Mouse (Mus musculus) embryo, embryonic 11 days (tissue): ENCODE results near the gene Kcnh2.
A peak's percentile ranks its signal among the peaks of the same experiment; 100 is the strongest.
"Not testable (repeated sequence)": the region's sequence is repeated elsewhere in the genome, so short reads cannot be mapped to it uniquely, and the experiment has no call there.

Experiments used
- DNase-seq: peaks from one replicate; pipeline ENCODE4 v3.0.0-alpha.2; 2015

Gene Kcnh2

DNA sequence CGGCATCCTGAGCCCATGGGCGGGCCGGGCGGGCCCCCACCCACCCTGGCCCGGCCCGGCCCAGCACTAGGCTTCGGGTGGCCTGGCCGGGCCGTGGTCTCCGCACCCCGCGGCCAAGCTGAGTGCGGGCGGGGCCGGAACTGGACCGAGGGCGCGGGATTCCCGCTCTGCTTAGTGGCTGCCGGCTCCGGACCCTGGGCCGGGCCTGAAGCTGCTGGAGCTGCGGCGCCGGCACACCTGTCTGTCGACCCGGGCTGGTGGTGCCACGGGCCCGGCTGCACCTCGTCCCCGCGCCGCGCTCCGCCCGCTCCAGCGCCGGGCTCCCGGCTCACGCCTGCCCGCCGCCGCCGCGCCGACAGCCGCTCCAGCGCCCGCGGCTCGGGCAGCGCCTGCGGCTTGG lies at the start of gene Kcnh2:
TSS of gene Kcnh2 (minus strand) at position 327 of the 400 bp plus-strand sequence.
- DNase-seq, result no peak

DNA sequence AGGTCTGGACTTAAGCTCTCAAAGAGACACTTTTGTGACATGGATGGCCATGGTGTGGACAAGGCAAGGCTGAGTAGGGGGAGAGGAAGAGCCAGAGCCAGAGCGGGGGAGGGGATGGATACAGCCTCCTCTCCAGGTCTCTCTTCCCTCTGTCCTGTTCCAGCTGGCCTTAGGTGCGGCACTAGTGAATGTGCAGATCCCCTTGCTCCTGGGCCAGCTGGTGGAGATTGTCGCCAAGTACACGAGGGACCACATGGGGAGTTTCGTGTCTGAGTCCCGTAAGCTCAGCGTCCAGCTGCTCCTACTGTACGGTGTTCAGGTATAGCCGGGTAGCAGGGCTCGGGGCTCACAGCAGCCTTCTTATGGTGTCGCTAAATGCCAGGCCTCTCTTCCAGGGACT lies 49.0 kb upstream of the Kcnh2 start:
- no peak for DNase-seq

DNA sequence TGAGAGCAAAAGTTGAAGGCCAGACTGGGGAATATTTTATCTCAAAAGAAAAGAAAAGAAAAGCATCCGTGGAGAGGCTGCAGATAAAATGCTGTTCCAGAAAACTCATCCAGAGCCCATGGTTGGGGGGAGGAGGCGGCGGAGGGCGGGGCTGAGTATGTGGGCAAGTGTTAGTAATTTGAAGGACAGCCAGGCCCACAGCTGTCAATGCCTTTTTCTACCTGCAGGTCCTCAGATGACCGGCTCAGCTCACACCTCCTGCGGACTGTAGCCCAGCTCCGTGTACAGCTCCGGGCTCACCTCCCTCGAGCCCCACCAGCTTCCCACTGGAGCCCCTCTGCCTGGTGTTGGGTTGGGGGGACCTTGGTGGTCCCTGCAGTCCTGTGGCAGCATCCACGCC lies 48.3 kb upstream of the Kcnh2 start:
- no peak for DNase-seq

DNA sequence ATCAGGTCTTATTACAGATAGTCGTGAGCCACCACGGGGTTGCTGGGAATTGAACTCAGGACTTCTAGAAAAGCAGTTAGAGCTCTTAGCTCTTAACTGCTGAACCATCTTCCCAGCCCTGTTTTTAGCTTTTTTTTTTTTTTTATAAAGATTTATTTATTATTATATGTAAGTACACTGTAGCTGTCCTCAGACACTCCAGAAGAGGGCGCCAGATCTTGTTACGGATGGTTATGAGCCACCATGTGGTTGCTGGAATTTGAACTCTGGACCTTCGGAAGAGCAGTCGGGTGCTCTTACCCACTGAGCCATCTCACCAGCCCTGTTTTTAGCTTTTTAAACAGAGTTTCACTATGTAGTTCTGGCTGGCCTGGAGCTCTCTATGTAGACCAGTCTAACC lies 44.9 kb upstream of the Kcnh2 start:
- DNase-seq, result not testable (repeated sequence)

DNA sequence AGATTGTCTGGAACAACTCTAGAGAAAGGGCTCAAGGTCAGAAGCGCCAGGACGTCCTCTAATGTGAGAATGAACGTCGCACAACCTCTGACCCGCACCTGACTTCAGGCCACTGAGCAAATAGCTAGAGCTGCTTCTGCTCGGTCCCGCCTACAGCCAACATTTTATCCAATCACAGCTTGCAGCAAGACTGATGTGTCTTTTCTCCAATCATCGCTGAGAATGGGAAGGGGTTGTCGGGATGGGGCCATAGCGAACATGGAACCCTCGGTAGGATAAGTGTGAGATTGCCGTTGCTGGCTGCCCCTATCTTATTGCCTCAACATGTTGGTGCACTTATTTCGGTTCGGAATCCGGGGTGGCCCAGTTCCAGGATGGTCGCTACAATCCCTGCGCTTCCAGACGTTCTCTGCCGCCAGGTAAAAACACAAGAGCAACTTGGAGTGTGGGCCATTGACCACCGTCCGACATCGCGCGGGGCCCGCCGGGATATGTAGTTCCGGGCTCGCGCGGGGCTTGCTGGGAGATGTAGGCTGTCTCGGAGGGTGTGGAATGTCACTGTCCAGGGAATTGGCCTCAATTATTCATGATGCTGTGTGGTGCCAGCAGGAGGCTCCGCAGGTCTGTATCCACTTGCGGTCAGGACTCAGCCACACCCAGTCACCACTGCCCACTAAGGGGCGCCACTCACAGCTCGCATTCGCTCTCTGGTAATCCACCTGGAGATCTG lies 42.9 kb upstream of the Kcnh2 start:
- DNase-seq, result peak; percentile 96

DNA sequence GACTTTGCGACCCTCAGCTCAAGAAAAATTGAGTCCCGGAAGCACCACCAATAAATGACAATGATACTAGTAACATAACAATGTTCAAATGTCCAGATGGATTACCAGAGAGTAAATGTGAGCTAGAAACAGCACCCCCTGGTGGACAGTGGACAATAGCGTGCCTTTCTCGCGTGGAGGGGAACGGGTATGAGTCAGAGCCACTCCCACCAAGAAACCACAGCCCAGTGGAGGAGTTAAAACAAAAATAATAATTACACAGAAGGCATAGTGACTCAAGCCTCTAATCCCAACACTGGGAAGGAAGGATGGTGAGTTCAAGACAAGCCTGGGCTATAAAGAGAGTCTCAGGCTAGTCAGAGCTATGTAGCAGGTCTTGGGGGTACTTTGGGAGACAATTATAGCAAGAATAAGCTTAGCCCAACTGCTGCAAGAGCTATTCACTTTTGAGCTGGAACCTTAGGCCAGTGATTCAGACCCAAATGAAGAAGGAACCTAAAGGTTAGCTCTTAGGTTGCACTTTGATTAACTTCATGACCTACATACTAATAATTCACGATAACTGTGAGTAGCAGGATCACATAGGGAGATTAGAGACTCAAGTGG lies 42.1 kb upstream of the Kcnh2 start, which contains the start of gene Abcb8:
TSS of gene Abcb8 (plus strand) at position 272 of the 606 bp plus-strand sequence.
- DNase-seq, result peak; percentile 89

DNA sequence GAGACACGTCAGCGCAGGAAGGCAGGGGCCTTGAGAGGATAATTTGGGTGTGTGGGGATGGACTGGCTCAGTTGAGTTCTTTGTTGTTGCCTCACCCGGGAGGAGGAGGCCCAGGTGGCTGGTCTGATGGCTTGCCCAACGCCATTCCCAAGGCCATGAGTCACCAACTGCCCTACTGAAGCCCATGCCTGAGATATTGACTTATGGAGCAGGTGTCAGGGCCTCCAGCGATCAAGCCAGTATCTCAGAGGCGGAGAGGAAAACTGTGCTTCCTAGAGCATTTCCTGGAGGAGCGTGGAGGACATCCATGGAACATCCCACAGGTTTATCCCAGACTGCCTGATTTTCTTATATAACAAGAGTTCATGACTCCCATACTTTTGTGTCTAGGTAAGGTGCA lies 41.3 kb upstream of the Kcnh2 start:
- DNase-seq, result no peak

DNA sequence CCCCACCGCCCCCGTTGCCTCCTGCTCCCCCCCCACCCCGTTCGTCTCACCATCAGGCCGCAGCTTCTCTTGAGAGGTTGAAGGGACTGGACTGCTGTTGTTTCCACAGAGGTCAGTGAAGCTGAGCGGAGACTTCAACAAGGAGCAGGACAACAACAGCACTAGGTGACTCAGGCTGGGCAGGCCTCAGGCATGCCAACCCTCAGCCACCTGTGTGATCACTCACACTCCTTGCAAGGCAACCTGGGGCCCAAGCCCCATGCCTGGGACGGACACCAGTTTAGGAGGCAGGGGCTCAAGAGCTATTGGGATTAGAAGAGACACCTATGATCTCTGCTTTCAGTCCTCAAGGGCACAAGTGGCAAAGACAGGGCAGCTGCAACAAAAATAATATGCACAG lies 40.5 kb upstream of the Kcnh2 start, which contains the start of gene Atg9b:
TSS of gene Atg9b (minus strand) at position 280 of the 400 bp plus-strand sequence.
- DNase-seq, result no peak

DNA sequence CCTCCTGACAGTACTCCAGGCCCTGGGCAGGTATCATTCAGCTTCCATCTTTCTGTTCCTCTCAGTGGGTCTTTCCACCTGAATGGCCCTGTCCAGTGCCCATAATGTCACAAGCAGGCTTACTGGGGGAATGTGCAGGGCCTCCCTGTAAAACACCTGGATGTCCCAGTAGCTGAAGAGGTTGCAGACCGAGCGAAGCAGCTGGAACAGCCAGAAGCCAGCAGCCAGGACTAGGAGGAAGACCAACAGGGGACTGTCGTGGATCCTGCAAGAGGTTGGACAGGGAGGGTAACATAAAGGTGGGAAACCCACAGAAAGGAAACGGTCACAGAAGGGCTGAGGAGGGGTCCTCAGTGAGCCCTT lies 38.2 kb upstream of the Kcnh2 start:
- no peak for DNase-seq

DNA sequence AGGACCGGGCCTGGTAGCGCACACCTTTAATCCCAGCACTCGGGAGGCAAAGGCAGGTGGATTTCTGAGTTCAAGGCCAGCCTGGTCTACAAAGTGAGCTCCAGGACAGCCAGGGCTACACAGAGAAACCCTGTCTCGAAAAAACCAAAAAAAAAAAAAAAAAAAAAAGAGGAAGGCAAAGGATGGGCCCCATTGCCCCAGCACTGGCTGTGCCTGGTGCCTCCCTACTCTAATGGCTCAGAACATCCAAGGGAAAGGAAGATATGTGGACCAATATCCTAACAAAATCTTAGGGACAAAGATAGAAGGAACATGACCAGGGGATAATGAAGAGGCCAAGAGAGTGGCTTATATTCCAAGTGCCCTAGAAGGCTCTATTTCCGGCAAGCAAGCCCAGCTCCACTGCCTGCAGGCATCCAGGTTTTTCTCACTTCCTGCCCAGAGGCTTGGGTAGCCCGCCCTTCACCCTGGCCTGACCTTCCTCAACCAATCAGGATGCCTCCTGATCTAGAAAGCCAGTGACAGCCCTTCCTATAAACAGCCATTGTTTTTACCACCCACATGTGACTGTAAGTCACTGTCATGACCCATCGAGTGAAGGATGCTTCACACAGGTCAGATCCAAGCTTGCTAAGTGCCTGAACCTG lies 37.7 kb upstream of the Kcnh2 start:
- DNase-seq, result peak; percentile 70

DNA sequence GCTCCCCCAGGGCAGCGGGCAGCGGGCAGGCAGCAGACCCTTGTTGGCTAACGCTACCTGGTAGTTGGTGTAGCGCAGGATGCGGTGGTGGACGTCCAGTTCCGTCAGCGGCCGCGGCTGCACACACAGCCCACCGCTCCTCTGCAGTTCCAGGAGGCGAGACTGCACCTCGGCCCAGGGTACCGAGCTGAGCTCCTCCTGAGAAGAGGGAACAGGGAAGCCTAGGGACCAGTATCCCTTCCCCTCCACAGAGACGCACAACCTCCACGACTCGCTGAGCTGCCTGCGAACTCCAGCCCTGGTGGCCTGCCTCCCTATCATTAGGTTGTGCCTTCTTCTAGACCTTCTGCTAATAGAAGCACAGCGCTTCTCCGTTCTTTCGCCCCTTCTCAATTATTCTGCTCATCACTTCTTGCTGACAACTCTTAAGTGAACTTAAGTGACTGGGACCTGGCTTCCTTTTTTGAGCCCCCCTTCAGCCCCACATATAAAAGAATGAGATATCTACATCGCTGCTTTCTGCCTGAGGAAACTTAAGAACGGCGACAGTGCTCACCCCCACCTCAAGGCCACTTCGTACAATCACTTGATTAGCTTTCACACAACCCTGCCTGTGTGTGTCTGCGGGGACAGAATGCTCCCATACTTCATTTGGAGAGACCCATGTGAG lies 37.0 kb upstream of the Kcnh2 start:
- no peak for DNase-seq

DNA sequence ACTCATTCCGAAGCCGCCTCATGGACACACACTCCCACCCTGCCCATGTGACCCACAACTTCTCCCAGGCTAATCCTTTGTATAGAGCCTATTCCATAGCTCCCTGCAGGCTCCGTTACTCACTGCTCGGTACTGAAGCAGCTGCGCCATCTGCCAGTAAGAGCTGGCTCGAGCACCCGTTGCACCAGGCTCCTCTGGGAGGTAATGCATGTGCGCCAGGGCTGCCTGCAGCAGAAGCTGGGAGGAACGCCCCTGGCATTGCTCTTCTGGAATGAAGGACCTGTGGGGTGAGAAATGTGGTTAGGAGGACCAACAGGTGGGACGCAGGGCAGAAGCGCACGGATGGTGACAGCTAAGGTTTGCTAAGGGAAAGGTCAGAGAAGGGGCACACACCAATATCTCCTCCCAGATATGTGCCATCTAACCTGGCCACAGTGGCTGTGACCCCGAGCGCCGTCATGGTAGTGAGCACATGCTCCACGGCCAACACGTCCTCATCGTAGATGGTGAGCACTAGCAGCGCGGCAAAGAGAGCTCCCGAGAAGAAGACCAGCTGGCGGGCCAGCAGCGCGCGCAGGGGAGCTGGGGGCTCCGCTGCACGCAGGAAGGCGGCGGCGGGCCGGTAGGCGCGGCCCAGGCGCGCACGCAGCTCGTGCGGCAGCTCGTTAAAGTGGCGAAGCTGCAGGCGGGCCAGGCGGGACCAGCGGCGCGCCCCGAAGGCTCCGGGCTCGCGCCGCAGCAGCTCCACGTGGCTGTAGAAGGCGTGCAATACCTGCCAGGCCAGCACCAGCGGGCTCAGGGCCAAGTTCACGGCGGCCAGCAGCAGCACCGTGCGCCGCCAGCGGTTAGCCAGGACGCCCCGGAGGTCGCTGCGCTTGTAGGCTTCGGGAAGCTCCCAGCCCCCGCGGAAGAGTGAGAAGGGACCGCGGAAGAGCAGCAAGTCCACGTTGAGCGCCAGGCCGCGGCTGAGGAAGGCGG lies 36.1 kb upstream of the Kcnh2 start:
- peak; percentile 75 for DNase-seq

DNA sequence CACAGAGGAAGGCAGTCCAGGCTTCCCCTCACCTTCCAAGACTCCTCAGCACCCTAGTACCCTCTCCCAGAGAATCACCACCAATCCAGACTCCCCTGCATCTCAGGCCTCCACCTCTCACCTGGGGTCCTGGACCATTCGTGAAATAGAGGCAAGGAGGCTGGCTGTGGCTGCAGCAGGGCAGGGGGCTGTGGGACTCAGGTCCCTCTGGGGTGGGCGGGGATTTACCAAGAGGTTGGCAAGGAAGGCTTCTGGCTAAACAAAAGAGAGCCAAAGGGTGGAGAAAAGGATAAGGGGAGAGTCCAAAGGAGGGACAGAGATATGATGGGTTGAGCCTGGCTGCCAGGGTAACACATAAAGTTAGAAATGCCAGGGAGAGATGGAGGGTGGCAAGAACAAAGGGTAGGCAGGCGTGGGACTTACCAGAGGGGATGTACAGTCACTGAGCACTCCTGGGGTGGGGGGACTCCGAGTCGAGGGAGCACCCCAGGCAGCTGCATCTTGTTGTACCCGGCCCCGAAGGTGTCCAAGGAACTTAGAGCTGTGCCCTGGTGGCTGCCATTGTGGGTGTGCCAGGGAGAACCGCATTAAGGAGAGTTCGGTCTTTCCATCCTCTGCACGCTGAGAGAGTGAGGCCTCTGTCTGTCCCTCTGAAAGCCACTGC lies 34.6 kb upstream of the Kcnh2 start:
- DNase-seq, result no peak

DNA sequence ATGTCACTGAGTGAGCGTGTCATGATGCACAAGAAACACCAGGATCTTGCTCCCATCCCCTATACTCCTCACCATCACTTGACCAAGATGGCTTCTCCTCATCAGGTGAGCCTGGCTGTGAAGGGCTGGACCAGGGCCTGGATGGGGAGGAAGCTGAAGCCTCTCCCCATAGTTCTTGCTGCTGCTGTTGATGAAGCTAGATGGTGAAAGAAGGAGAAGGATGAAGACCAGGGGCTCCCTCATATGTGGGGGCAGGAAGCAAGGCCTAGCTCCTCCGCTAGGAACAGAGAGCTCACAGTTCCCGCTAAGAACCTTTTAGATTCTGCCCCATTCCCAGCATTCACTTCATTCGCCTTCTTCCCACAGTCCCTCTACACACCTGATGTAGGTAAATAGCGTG lies 34.0 kb upstream of the Kcnh2 start:
- no peak for DNase-seq

DNA sequence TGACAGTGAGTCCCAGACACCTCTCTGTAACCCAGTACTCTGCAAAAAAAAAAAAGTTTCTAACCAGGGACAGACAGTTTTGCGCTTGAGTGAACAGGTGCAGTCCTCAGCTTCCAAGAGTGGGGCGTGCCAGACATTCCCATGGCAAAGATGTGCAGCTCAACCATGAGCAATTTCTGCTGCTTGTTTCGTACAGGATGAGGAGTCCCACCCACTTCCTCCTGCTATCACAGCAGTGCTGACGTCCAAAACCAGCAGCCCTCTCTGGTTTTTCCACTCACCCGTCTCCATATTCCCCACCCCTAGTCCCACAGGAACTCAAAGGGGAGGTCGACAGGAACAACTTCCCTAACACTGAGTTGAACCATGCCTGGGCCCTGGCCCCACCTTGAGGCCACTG lies 33.0 kb upstream of the Kcnh2 start:
- no peak for DNase-seq

DNA sequence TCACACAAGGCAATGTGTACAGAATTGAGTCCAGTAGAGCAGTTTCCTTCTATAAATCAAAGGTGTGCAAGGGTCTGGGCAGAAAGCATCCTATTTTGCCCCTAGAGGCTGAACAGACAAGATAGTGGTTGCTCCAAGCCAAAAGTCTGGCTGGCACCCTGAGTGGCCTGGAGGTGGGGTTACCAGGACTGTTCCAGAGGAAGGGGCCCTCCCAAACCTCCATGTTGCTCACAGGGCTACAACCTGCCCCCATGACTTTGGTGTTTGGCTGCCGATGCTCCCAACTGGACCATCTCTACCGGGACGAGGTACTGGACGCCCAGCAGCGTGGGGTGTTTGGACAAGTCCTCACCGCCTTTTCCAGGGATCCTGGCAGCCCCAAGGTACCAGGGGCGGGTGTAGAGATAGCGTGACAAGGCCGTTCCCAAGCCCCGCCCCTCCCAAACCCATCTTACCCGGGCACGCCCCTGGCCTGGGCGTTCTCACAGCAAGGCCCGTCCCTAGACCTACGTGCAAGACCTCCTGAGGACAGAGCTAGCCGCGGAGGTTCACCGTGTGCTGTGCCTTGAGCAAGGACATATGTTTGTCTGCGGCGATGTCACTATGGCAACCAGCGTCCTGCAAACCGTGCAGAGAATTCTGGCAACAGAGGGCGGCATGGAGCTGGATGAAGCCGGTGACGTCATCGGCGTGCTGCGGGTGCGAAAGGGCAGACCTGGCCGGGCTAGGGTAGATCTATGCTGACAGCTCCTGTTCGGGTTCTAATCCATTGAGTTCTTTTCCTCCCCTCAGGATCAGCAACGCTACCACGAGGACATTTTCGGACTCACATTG lies 31.8 kb upstream of the Kcnh2 start:
- DNase-seq, result peak; percentile 96

DNA sequence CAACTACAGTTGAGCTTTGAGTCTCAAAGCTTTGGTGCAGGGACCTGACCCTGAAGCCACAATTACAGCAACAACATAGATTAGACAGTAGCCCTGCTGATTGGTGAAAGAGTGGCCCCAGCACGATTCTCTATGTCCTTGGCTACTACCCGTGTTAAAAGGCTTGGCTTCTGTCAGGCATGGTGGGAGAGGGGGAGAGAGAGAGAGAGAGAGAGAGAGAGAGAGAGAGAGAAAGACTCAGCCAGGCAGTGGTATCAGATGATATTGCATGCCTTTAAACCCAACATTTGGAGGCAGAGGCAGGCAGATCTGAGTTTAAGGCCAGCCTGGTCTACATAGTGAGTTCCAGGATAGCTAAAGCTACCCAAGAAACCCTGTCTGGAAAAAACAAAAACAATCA lies 30.6 kb upstream of the Kcnh2 start:
- DNase-seq, result no peak

DNA sequence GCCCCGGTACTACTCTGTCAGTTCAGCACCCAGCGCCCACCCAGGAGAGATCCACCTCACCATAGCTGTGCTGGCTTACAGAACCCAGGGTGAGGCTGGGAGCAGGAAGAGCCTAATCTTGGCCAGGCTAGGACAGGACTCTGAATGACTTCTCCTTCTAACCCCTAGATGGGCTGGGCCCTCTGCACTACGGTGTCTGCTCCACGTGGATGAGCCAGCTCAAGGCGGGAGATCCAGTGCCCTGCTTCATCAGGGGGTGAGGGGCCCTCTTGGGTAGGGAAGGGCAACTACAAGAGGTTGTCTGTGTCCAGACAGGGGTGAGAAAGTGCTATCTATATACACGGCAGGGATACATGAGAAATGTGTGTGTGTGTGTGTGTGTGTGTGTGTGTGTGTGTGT lies 30.1 kb upstream of the Kcnh2 start:
- DNase-seq, result no peak

DNA sequence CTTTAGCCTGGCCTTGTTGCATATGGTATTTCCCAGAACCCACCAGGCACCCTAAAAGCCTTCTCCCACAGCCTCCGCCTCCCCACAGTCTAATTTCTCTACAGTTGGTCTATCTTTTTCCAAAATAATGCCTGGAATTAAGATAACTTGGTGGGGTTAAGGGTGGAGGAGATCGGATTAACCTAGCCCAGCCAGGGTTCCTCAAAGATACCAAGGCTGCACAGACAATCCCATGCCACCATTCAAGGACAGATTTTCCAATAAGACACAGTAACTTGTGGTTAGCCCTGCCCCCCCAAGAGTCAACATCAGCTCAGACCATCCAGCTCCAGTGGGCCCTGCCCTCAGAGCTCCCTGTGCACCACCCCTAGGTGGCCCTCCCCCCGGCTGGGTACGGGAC lies 29.1 kb upstream of the Kcnh2 start:
- DNase-seq, result no peak

DNA sequence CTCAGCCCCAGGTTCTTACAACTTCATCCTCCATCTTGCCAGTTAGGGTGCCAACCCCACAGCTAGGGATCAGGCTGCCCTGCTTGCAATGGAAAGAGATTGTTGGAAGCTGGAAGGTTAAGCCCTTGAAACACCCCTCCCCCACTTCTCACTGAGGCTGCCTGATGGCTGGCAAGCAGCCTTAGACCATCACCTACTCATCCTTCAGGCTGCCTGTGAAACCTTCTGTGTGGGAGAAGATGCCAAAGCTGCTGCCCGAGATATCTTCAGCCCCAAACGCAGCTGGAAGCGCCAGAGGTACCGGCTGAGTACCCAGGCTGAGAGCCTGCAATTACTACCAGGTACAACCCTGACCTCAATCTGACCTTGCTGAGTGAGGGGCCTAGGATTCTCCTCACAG lies 28.1 kb upstream of the Kcnh2 start:
- DNase-seq, result no peak

DNA sequence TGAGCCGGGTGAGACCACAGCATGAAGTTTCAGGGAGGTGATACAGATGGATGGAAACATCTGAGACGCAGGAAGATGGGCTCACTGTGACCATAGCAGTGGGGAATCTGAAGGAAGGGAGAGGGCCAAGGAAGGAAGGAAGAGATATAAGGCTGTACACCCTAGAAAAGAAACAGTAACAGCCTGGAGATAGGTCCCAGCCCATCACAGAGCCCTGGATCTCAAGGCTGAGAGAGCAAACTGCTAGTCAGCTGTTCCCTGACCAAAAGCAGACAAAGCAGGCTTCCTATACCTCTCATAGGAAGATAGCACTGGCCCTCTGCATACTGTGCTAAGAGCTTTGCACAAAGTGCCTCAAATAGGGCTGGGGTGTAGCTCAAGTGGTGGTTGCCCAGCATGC lies 27.3 kb upstream of the Kcnh2 start:
- no peak for DNase-seq
